Mouse (Mus musculus) erythroblast, adult 5-6 weeks (primary cell): Measurements from ENCODE around the gene Dmpk. TPM values are rescaled to one million over a fixed set of nuclear protein-coding genes. Genes with fewer than 3 reads are reported as not detected.

ENCODE experiments used
- ATAC-seq: replicated peaks from 2 replicates; pipeline ENCODE4 v1.8.0; 2016; ENCODE audit warnings: moderate number of reproducible peaks, mild to moderate bottlenecking, moderate TSS enrichment, inconsistent platforms; ENCODE audit not compliant: poor library complexity, low FRiP score, severe bottlenecking
- total RNA-seq, 2 experiments: library from RNA; stranded (forward) in 1 of 2; stranded (reverse) in 1 of 2; fragments of 150-400 nt in 1 of 2; fragments of 200-764, 138-1000 nt in 1 of 2; gene quantifications; 2 replicates each; pipeline versions ENCODE4 v1.2.3 to v1.2.4; 2015 to 2017; ENCODE audit warnings: low replicate concordance in 2 of 2

Dmpk gene
- total RNA-seq, 2 experiments from 2014 or later, result 4.3 TPM; not detected in 1

DNA sequence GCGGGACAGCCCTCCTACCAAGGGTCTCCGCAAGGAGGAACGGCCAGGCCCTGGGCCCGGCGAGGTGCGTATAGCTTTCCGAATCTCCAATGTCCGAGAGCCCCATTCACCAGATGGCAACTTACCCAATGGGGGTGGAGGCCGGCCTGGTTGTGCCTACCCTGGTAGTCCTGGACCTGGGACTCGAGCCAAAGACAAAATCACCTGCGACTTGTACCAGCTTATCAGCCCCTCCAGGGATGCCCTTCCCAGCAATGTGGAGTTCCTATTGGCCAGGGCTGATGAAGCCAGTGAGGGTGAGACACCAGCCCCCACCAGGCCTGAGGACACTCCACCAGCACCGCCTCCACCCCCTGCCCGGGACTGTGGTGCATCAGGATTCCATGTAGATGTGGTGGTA is 52.5 kb downstream of the Dmpk start:
- ATAC-seq, result no peak

DNA sequence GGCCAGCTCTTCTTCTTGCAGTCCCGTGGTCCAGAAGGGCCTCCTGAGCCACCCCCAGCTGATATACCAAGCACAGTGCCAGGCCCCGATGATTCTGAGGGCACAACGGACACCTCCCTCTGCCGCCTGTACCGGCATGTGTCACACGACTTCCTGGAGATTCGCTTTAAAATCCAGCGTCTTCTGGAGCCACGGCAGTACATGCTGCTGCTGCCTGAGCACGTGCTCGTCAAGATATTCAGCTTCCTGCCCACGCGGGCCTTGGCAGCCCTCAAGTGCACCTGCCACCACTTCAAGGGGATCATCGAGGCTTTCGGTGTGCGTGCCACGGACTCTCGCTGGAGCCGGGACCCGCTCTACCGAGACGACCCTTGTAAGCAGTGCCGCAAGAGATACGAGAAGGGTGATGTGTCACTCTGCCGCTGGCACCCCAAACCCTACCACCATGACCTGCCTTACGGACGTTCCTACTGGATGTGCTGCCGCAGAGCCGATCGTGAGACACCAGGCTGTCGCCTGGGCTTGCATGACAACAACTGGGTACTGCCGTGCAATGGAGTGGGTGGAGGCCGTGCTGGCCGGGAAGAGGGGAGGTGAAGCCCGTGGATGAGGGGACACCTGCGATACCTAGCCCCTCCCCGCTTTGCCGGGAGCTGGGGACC is 53.2 kb downstream of the Dmpk start:
- ATAC-seq, result no peak

DNA sequence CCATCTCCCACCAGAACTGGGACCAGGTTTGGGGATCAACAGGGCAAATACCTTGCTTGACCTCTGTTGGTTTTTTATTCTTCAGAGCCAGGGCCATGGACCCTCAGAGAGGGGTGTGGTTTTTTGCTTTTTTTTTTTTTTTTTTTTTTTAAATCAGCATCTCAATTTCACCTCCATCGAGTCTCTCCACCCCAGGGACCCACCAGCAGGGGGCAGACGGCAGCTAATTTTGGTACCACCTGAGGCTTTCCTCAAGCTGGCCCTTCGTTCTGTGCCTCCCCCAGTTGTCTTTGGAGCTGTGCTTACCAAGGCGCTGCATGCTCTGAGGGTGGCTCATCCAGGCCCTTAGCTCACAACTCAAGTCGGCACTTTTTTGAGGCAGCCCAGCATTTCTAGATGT is 53.7 kb downstream of the Dmpk start:
- no peak for ATAC-seq

Other genes with a start within 250 kb of the Dmpk start
- gene Mill2, start 243.9 kb upstream of the Dmpk start, total RNA-seq (2015; ENCODE audit: low replicate concordance), result not detected in 2 replicates
- gene Mill2, start 243.9 kb upstream of the Dmpk start, total RNA-seq (2017; ENCODE audit: low replicate concordance), result 0.42 TPM in 1 of 2 replicates, not detected in the other
- 330 and 397 TPM in 2 replicates for gene Pglyrp1, start 212.5 kb upstream of the Dmpk start, total RNA-seq (2015; ENCODE audit: low replicate concordance)
- gene Pglyrp1, start 212.5 kb upstream of the Dmpk start, total RNA-seq (2017; ENCODE audit: low replicate concordance), result 26.8 and 56.7 TPM in 2 replicates
- 5.2 TPM in 1 of 2 replicates, not detected in the other for gene Ccdc61, start 173.4 kb upstream of the Dmpk start, total RNA-seq (2015; ENCODE audit: low replicate concordance)
- 5.8 and 16.9 TPM in 2 replicates for gene Ccdc61, start 173.4 kb upstream of the Dmpk start, total RNA-seq (2017; ENCODE audit: low replicate concordance)
- gene Nova2, start 158.0 kb upstream of the Dmpk start, total RNA-seq (2015; ENCODE audit: low replicate concordance), result not detected in 2 replicates
- gene Nova2, start 158.0 kb upstream of the Dmpk start, total RNA-seq (2017; ENCODE audit: low replicate concordance), result not detected in 2 replicates
- not detected in 2 replicates for gene Nanos2, start 96.4 kb upstream of the Dmpk start, total RNA-seq (2015; ENCODE audit: low replicate concordance)
- gene Nanos2, start 96.4 kb upstream of the Dmpk start, total RNA-seq (2017; ENCODE audit: low replicate concordance), result not detected in 2 replicates
- gene Mypop, start 92.6 kb upstream of the Dmpk start, total RNA-seq (2015; ENCODE audit: low replicate concordance), result not detected in 2 replicates
- gene Mypop, start 92.6 kb upstream of the Dmpk start, total RNA-seq (2017; ENCODE audit: low replicate concordance), result 0.43 TPM in 1 of 2 replicates, not detected in the other
- 5.6 and 7.3 TPM in 2 replicates for gene Irf2bp1, start 79.8 kb upstream of the Dmpk start, total RNA-seq (2015; ENCODE audit: low replicate concordance)
- gene Irf2bp1, start 79.8 kb upstream of the Dmpk start, total RNA-seq (2017; ENCODE audit: low replicate concordance), result 0.77 and 3.9 TPM in 2 replicates
- not detected in 2 replicates for gene Foxa3, start 60.3 kb upstream of the Dmpk start, total RNA-seq (2015; ENCODE audit: low replicate concordance)
- gene Foxa3, start 60.3 kb upstream of the Dmpk start, total RNA-seq (2017; ENCODE audit: low replicate concordance), result not detected in 2 replicates
- gene Sympk, start 59.5 kb upstream of the Dmpk start, total RNA-seq (2015; ENCODE audit: low replicate concordance), result 15.2 and 35.9 TPM in 2 replicates
- gene Sympk, start 59.5 kb upstream of the Dmpk start, total RNA-seq (2017; ENCODE audit: low replicate concordance), result 7.8 and 21.0 TPM in 2 replicates
- not detected in 2 replicates for gene Rsph6a, start 29.2 kb upstream of the Dmpk start, total RNA-seq (2015; ENCODE audit: low replicate concordance)
- gene Rsph6a, start 29.2 kb upstream of the Dmpk start, total RNA-seq (2017; ENCODE audit: low replicate concordance), result not detected in 2 replicates
- 1.9 and 3.1 TPM in 2 replicates for gene Dmwd, start 7.6 kb upstream of the Dmpk start, total RNA-seq (2015; ENCODE audit: low replicate concordance)
- gene Dmwd, start 7.6 kb upstream of the Dmpk start, total RNA-seq (2017; ENCODE audit: low replicate concordance), result 1.0 and 2.6 TPM in 2 replicates
- gene Six5, start 10.7 kb downstream of the Dmpk start, total RNA-seq (2015; ENCODE audit: low replicate concordance), result 0.42 TPM in 1 of 2 replicates, not detected in the other
- gene Six5, start 10.7 kb downstream of the Dmpk start, total RNA-seq (2017; ENCODE audit: low replicate concordance), result not detected in 2 replicates
- gene Gm4969, start 34.5 kb downstream of the Dmpk start, total RNA-seq (2015; ENCODE audit: low replicate concordance), result not detected in 2 replicates
- 0.28 TPM in 1 of 2 replicates, not detected in the other for gene Gm4969, start 34.5 kb downstream of the Dmpk start, total RNA-seq (2017; ENCODE audit: low replicate concordance)
- gene Fbxo46, start 36.0 kb downstream of the Dmpk start, total RNA-seq (2015; ENCODE audit: low replicate concordance), result 0.21 and 0.77 TPM in 2 replicates
- gene Fbxo46, start 36.0 kb downstream of the Dmpk start, total RNA-seq (2017; ENCODE audit: low replicate concordance), result 2.1 and 2.5 TPM in 2 replicates
- gene Qpctl, start 65.4 kb downstream of the Dmpk start, total RNA-seq (2015; ENCODE audit: low replicate concordance), result 1.3 and 6.7 TPM in 2 replicates
- gene Qpctl, start 65.4 kb downstream of the Dmpk start, total RNA-seq (2017; ENCODE audit: low replicate concordance), result 0.70 and 1.3 TPM in 2 replicates
- gene Snrpd2, start 65.9 kb downstream of the Dmpk start, total RNA-seq (2015; ENCODE audit: low replicate concordance), result 15.0 TPM in 2 replicates
- 20.2 and 22.0 TPM in 2 replicates for gene Snrpd2, start 65.9 kb downstream of the Dmpk start, total RNA-seq (2017; ENCODE audit: low replicate concordance)
- 0.42 TPM in 1 of 2 replicates, not detected in the other for gene Gipr, start 82.3 kb downstream of the Dmpk start, total RNA-seq (2015; ENCODE audit: low replicate concordance)
- gene Gipr, start 82.3 kb downstream of the Dmpk start, total RNA-seq (2017; ENCODE audit: low replicate concordance), result not detected in 2 replicates
- gene Eml2, start 92.6 kb downstream of the Dmpk start, total RNA-seq (2015; ENCODE audit: low replicate concordance), result 1.5 and 2.1 TPM in 2 replicates
- 2.8 and 3.7 TPM in 2 replicates for gene Eml2, start 92.6 kb downstream of the Dmpk start, total RNA-seq (2017; ENCODE audit: low replicate concordance)
- 0.19 TPM in 1 of 2 replicates, not detected in the other for gene Gpr4, start 128.7 kb downstream of the Dmpk start, total RNA-seq (2015; ENCODE audit: low replicate concordance)
- not detected in 2 replicates for gene Gpr4, start 128.7 kb downstream of the Dmpk start, total RNA-seq (2017; ENCODE audit: low replicate concordance)
- gene Opa3, start 144.5 kb downstream of the Dmpk start, total RNA-seq (2015; ENCODE audit: low replicate concordance), result 6.5 and 7.7 TPM in 2 replicates
- gene Opa3, start 144.5 kb downstream of the Dmpk start, total RNA-seq (2017; ENCODE audit: low replicate concordance), result 2.1 and 5.6 TPM in 2 replicates
- gene Vasp, start 188.0 kb downstream of the Dmpk start, total RNA-seq (2015; ENCODE audit: low replicate concordance), result 34.6 and 35.9 TPM in 2 replicates
- gene Vasp, start 188.0 kb downstream of the Dmpk start, total RNA-seq (2017; ENCODE audit: low replicate concordance), result 32.5 and 56.6 TPM in 2 replicates
- gene Ppm1n, start 196.2 kb downstream of the Dmpk start, total RNA-seq (2015; ENCODE audit: low replicate concordance), result not detected in 2 replicates
- not detected in 2 replicates for gene Ppm1n, start 196.2 kb downstream of the Dmpk start, total RNA-seq (2017; ENCODE audit: low replicate concordance)
- not detected in 2 replicates for gene Rtn2, start 198.8 kb downstream of the Dmpk start, total RNA-seq (2015; ENCODE audit: low replicate concordance)
- gene Rtn2, start 198.8 kb downstream of the Dmpk start, total RNA-seq (2017; ENCODE audit: low replicate concordance), result not detected in 2 replicates
- gene Fosb, start 226.2 kb downstream of the Dmpk start, total RNA-seq (2015; ENCODE audit: low replicate concordance), result 2.9 and 3.1 TPM in 2 replicates
- gene Fosb, start 226.2 kb downstream of the Dmpk start, total RNA-seq (2017; ENCODE audit: low replicate concordance), result 2.2 and 3.8 TPM in 2 replicates